Mouse (Mus musculus) heart, embryonic 16.5 days (tissue): Measurements from ENCODE around the gene Col26a1. TPM values are rescaled to one million over a fixed set of nuclear protein-coding genes. Genes with fewer than 3 reads are reported as not detected.

ENCODE experiments used
- ATAC-seq: fragments of 200-750 bp; cut with Nextera tagmentation; replicated peaks from 2 replicates; pipeline ENCODE4 v1.8.0; 2017; ENCODE audit warnings: moderate number of reproducible peaks; ENCODE audit not compliant: insufficient read depth, low FRiP score; ENCODE audit errors: extremely low read depth
- H3K27ac ChIP-seq: fragments of 300-500 bp; sonication (generic); 2 replicates; pipeline ENCODE4 v1.5.1; 2014; ENCODE audit warnings: mild to moderate bottlenecking, low read length, control low read depth, moderate library complexity
- H3K27me3 ChIP-seq: fragments of 300-500 bp; sonication (generic); 2 replicates; pipeline ENCODE4 v1.6.1; 2014; ENCODE audit warnings: low read length, mixed read lengths; ENCODE audit not compliant: control insufficient read depth, insufficient read depth
- H3K36me3 ChIP-seq: fragments of 300-500 bp; sonication (generic); 2 replicates; pipeline ENCODE4 v1.6.1; 2014; ENCODE audit not compliant: control insufficient read depth, insufficient read depth
- H3K4me1 ChIP-seq: fragments of 300-500 bp; sonication (generic); 2 replicates; pipeline ENCODE4 v1.6.1; 2014; ENCODE audit warnings: low read length, mixed read lengths; ENCODE audit not compliant: control insufficient read depth, insufficient read depth
- H3K4me2 ChIP-seq: fragments of 300-500 bp; sonication (generic); 2 replicates; pipeline ENCODE4 v1.6.1; 2014; ENCODE audit warnings: low read depth, mild to moderate bottlenecking, control low read depth, low read length
- H3K4me3 ChIP-seq: fragments of 300-500 bp; sonication (generic); 2 replicates; pipeline ENCODE4 v1.5.1; 2014; ENCODE audit warnings: mild to moderate bottlenecking, control low read depth, low read length
- H3K9ac ChIP-seq: fragments of 300-500 bp; sonication (generic); 2 replicates; pipeline ENCODE4 v1.6.1; 2014; ENCODE audit warnings: low read length, control low read depth
- H3K9me3 ChIP-seq: fragments of 300-500 bp; sonication (generic); replicated peaks from 2 replicates; pipeline ENCODE4 v1.6.1; 2016; ENCODE audit warnings: low read length; ENCODE audit not compliant: control insufficient read depth
- WGBS: fragments of 180-500 bp; shearing (Covaris S2); extraction: QIAGEN DNeasy Blood & Tissue Kit; methylation state at CpG from one replicate; pipeline ENCODE4 v1.1.7; 2014; 5-methylcytosine and 5-hydroxymethylcytosine counted together
- polyA plus RNA-seq: library from polyadenylated mRNA; unstranded; fragments of >200 nt; fragmentation: Nextera tagmentation; extraction: Ambion mirVana; gene quantifications from 2 replicates; pipeline ENCODE4 v1.2.1, GENCODE M21; 2015

Col26a1 gene
- polyA plus RNA-seq, 1 experiment from 2014 or later: 9.0 TPM

DNA sequence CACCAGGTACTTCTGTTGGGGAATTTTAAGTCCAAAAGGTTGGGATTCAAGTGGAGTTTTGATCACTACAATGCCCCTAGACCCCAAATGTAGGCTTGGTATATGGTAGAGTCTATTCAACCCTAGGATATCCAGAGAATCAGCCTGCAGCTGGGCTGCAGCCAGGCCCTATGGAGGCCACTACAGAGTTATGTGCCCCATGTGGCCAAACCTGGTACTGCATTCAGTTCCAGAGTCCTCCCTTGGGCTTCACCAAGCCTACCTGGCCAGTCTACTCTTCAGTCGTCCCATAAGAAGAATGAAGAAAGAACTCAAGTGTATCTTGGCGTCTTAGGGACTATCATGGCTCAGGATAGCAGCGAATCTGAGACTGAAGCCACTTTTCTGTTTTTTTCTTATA, 179.3 kb downstream of the Col26a1 start:
- H3K27ac ChIP-seq: no peak overlapping the region
- no peaks in the 10 kb centered on the region for H3K36me3 ChIP-seq
- H3K4me3 ChIP-seq: no peak overlapping the region
- H3K4me2 ChIP-seq: no peak overlapping the region
- no peaks in the 10 kb centered on the region for H3K27me3 ChIP-seq
- no peaks in the 10 kb centered on the region for H3K4me1 ChIP-seq
- H3K9me3 ChIP-seq: peaks cover 3% of the 10 kb centered on the region; the same call in 1 of the 2 replicates
- H3K9ac ChIP-seq: no peak overlapping the region
- 40% methylated on average over 3 of the region's 3 CpGs for WGBS
- ATAC-seq: no peak; the same call in 1 of the 2 replicates

- no peaks in the 10 kb centered on the region for H3K27me3 ChIP-seq
- H3K9ac ChIP-seq: no peak overlapping the region
- peaks cover 3% of the 10 kb centered on the region; the same call in 1 of the 2 replicates for H3K9me3 ChIP-seq
- H3K36me3 ChIP-seq: no peaks in the 10 kb centered on the region
- H3K4me3 ChIP-seq: no peak overlapping the region
- no peaks in the 10 kb centered on the region for H3K4me1 ChIP-seq
- H3K27ac ChIP-seq: no peak overlapping the region
- no peak for ATAC-seq
- 53% methylated on average over 3 of the region's 3 CpGs for WGBS
- H3K4me2 ChIP-seq: no peak overlapping the region
Measured at GRCm38 (mm10) chr5:136702159-136702725, 180.8 kb downstream of the Col26a1 start.

DNA sequence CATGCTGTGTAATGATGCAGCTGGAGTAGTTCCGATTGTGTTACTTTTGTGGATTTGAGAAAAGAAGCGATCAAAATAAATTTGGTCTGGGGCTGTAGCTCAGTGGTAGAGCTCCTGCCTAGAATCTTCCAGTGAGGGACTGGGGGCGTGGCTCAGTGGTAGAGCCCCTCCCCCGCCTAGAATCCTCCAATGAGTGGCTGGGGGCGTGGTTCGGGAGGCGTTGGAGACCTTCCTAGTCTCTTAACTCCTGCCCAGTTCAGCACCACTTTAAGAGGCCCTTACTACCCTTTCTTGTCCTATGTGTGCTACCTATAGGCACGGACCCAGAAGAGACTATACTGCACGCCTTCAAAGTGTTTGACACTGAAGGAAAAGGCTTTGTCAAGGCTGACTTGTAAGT, 185.4 kb downstream of the Col26a1 start:
- H3K9me3 ChIP-seq: no peaks in the 10 kb centered on the region
- 69% methylated on average over 9 of the region's 9 CpGs for WGBS
- H3K27me3 ChIP-seq: no peaks in the 10 kb centered on the region
- H3K4me1 ChIP-seq: no peaks in the 10 kb centered on the region
- no peak overlapping the region for H3K9ac ChIP-seq
- H3K4me2 ChIP-seq: no peak overlapping the region
- H3K36me3 ChIP-seq: no peaks in the 10 kb centered on the region
- H3K4me3 ChIP-seq: no peak overlapping the region
- ATAC-seq: no peak
- H3K27ac ChIP-seq: no peak overlapping the region

GRCm38 (mm10) chr5:136696516-136696915, 186.5 kb downstream of the Col26a1 start:
- ATAC-seq: no peak
- Histone ChIP-seq H3K36me3 (no peaks in the 10 kb centered on the region), H3K27me3 (no peaks in the 10 kb centered on the region), H3K4me1 (no peaks in the 10 kb centered on the region), H3K4me2 (no peak overlapping the region), H3K9me3 (no peaks in the 10 kb centered on the region), H3K4me3 (no peak overlapping the region), H3K9ac (no peak overlapping the region), H3K27ac (no peak overlapping the region)
- WGBS: 76% methylated on average over 5 of the region's 5 CpGs

- no peak for ATAC-seq
- Histone ChIP-seq H3K27me3 (no peaks in the 10 kb centered on the region), H3K36me3 (no peaks in the 10 kb centered on the region), H3K4me2 (no peak overlapping the region), H3K9ac (no peak overlapping the region), H3K4me1 (no peaks in the 10 kb centered on the region), H3K27ac (no peak overlapping the region), H3K4me3 (no peak overlapping the region), H3K9me3 (no peaks in the 10 kb centered on the region)
- WGBS: 59% methylated on average over 6 of the region's 6 CpGs
Measured at GRCm38 (mm10) chr5:136694976-136695375, 188.0 kb downstream of the Col26a1 start.

- no peak overlapping the region for H3K4me3 ChIP-seq
- ATAC-seq: no peak
- no peaks in the 10 kb centered on the region for H3K9me3 ChIP-seq
- H3K4me2 ChIP-seq: no peak overlapping the region
- no peak overlapping the region for H3K9ac ChIP-seq
- 70% methylated on average over 7 of the region's 7 CpGs for WGBS
- no peak overlapping the region for H3K27ac ChIP-seq
- no peaks in the 10 kb centered on the region for H3K4me1 ChIP-seq
- H3K36me3 ChIP-seq: no peaks in the 10 kb centered on the region
- H3K27me3 ChIP-seq: no peaks in the 10 kb centered on the region
Measured at GRCm38 (mm10) chr5:136693418-136693817, 189.6 kb downstream of the Col26a1 start.

DNA sequence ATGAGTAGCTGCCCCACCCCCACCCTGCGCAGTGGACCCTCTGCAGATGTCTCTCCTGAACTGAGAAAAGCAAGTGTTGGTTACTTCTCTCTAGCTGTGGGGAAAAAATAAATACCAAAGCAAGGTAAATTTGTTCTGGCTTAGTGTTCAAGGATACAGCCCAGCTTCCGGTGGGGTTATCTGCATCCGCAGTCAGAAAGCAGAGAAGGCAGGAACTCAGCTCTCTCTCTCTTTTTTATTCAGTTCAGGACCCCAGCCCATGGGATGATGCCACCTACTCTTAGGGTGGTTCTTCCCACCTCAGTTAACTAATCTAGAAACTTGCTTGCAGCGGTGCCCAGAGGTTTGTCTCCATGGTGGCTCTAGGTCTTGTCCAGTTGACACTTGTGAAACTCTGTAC, 190.2 kb downstream of the Col26a1 start, which contains the start of gene Myl10:
Gene Myl10, plus strand, starts transcription at position 363 of the 400 bp plus-strand sequence.
- no peak within 1 kb of the TSS for H3K9ac ChIP-seq
- no peak within 1 kb of the TSS for H3K4me3 ChIP-seq
- no peak within 1 kb of the TSS for H3K4me2 ChIP-seq
- H3K27me3 ChIP-seq: no peaks in the 10 kb centered on the region
- H3K9me3 ChIP-seq: no peaks in the 10 kb centered on the region
- H3K4me1 ChIP-seq: no peaks in the 10 kb centered on the region
- H3K36me3 ChIP-seq: no peaks in the 10 kb centered on the region
- ATAC-seq: no peak
- WGBS: 74% methylated on average over 4 of the region's 4 CpGs
- H3K27ac ChIP-seq: peak within 1 kb of the TSS; percentile 18; the same call in 1 of the 2 replicates

Other genes with a start within 250 kb of the Col26a1 start
- 2.6 and 5.1 TPM in 2 replicates for gene Myl10, start 190.1 kb downstream of the Col26a1 start, polyA plus RNA-seq
- gene Ift22, start 24.9 kb upstream of the Col26a1 start, polyA plus RNA-seq: 35.9 and 41.4 TPM in 2 replicates
- 214 and 233 TPM in 2 replicates for gene Fis1, start 70.1 kb upstream of the Col26a1 start, polyA plus RNA-seq
- 6.7 and 7.1 TPM in 2 replicates for gene Cldn15, start 83.4 kb upstream of the Col26a1 start, polyA plus RNA-seq
- 42.2 and 46.2 TPM in 2 replicates for gene Plod3, start 103.8 kb upstream of the Col26a1 start, polyA plus RNA-seq
- 74.4 and 80.5 TPM in 2 replicates for gene Znhit1, start 104.8 kb upstream of the Col26a1 start, polyA plus RNA-seq
- 0.09 TPM in 1 of 2 replicates, not detected in the other for gene Vgf, start 143.2 kb upstream of the Col26a1 start, polyA plus RNA-seq
- 133 and 148 TPM in 2 replicates for gene Ap1s1, start 162.9 kb upstream of the Col26a1 start, polyA plus RNA-seq
- 1.1 and 1.3 TPM in 2 replicates for gene Serpine1, start 189.1 kb upstream of the Col26a1 start, polyA plus RNA-seq
- 7.1 and 7.2 TPM in 2 replicates for gene Trim56, start 233.0 kb upstream of the Col26a1 start, polyA plus RNA-seq